18 mouse cellular contexts compared by ENCODE assay signal in the genomic region with DNA sequence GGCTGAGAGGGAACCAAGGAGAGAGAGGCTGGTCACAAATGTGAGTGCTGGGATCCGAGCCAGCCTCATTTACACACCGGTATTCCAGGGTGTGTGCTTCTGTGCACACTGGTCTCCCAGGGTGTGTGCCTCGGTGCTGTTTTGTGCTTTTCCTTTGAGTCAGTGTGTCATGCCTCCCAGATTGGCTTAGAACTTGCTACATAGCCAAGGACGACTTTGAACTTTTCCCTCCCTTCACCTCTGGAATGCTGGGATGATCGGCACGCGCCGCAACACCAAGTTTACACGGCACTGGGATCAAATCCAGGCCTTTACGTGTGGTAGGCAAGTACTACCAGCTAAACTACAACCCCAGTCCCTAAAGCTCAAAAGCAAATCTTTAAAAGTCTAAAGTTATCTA. TPM values are rescaled to one million over a fixed set of nuclear protein-coding genes. Genes with fewer than 3 reads are reported as not detected.
"Had no signal": no experiment of that assay in that cellular context is flagged by ENCODE, and none has a peak within 500 bp of the region (broad histone marks: within the 10 kb centered on the region; RNA-seq: fewer than 3 reads in every experiment).

No protein-coding gene starts in this region.

- H3K9me3 ChIP-seq: lung, embryonic 15.5 days; midbrain, embryonic 10.5 days; midbrain, embryonic 12.5 days; neural tube, embryonic 13.5 days; neural tube, embryonic 15.5 days; stomach, embryonic 15.5 days had no signal

- H3K36me3 ChIP-seq: lung, embryonic 15.5 days; midbrain, embryonic 10.5 days; midbrain, embryonic 12.5 days; neural tube, embryonic 13.5 days; neural tube, embryonic 15.5 days; stomach, embryonic 15.5 days had no signal

- DNase-seq: liver, postnatal 0 days; lung, adult 2 months; lung, postnatal 4 days; retina, postnatal 1 day; right cerebral cortex, adult 18-20 months; thymus, adult 2 months; thymus, postnatal 25 days; thymus, postnatal 4 days had no signal

- H3K27ac ChIP-seq: lung, embryonic 15.5 days; midbrain, embryonic 10.5 days; midbrain, embryonic 12.5 days; neural tube, embryonic 13.5 days; neural tube, embryonic 15.5 days; stomach, embryonic 15.5 days; stomach, postnatal 0 days had no signal

- H3K4me3 ChIP-seq: lung, embryonic 15.5 days; midbrain, embryonic 10.5 days; midbrain, embryonic 12.5 days; myocyte; neural tube, embryonic 13.5 days; neural tube, embryonic 15.5 days; stomach, embryonic 15.5 days had no signal

- H3K9ac ChIP-seq: liver, postnatal 0 days; lung, embryonic 15.5 days; midbrain, embryonic 12.5 days; neural tube, embryonic 13.5 days; neural tube, embryonic 15.5 days; stomach, embryonic 15.5 days had no signal

RNA-seq across cellular contexts. Expression of a gene that starts 22.0 kb away (rescaled TPM):
- polyA plus RNA-seq: liver, postnatal 0 days; lung, embryonic 15.5 days; midbrain, embryonic 14.5 days; neural tube, embryonic 13.5 days; neural tube, embryonic 15.5 days; spleen, adult 2 months had no signal
